Mouse (Mus musculus) G1E (cell line): ENCODE measurements at regions not wholly inside any gene's neighbourhood (a gene's known extent, or its start where the extent isn't known, plus 50 kb on each side); places are given as distances from the start of the nearest gene placed in this dataset.

Experiments used
- CTCF ChIP-seq: IDR thresholded peaks from 2 replicates; pipeline ENCODE4 v1.5.1; 2012; ENCODE audit warnings: low read depth, low read length, inconsistent platforms, mixed read lengths
- GATA2 ChIP-seq: IDR thresholded peaks from 2 replicates; pipeline ENCODE4 v1.6.1; 2012; ENCODE audit warnings: low read depth, low read length, inconsistent platforms, borderline replicate concordance
- TAL1 ChIP-seq: conservative IDR thresholded peaks from 2 replicates; pipeline ENCODE4 v1.6.1; 2012; ENCODE audit warnings: low read depth, low read length, inconsistent platforms, mixed read lengths

DNA sequence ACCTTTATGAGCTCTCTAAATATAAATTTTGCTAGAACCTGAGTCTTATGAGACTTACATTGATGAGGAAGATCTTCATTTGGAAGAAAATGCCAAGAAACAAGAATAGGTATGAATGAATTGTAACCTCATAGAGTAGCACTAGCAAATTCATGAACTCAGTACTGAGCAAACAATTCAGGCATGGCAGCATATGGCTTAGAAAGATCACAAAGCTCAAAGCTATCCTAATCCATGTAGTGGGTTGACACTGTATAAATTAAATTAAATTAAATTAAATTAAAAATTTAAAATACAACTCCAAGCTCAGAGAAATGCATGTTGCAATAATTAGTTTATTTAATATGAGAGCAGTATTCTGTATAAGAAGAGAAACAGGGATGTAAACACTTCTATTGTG lies 832.0 kb downstream of the Pla2g4a start:
- TF ChIP-seq GATA2 (no peak), TAL1 (no peak), CTCF (no peak)
